Mouse (Mus musculus) kidney, embryonic 16.5 days (tissue): ENCODE measurements at regions not wholly inside any gene's neighbourhood (a gene's known extent, or its start where the extent isn't known, plus 50 kb on each side); places are given as distances from the start of the nearest gene placed in this dataset.

ENCODE experiments used
- ATAC-seq: fragments of 200-750 bp; cut with Nextera tagmentation; 2 replicates; pipeline ENCODE4 v1.8.0; 2017; ENCODE audit warnings: moderate TSS enrichment; ENCODE audit not compliant: low FRiP score, low TSS enrichment
- H3K27ac ChIP-seq: fragments of 300-500 bp; sonication (generic); 2 replicates; pipeline ENCODE4 v1.5.1; 2014; ENCODE audit warnings: low read length
- H3K27me3 ChIP-seq: fragments of 300-500 bp; sonication (generic); 2 replicates; pipeline ENCODE4 v1.6.1; 2014; ENCODE audit warnings: low read length, control low read depth, mixed read lengths; ENCODE audit not compliant: insufficient read depth
- H3K36me3 ChIP-seq: fragments of 300-500 bp; sonication (generic); 2 replicates; pipeline ENCODE4 v1.6.1; 2014; ENCODE audit warnings: low read length, control low read depth, mixed read lengths; ENCODE audit not compliant: insufficient read depth
- H3K4me1 ChIP-seq: fragments of 300-500 bp; sonication (generic); 2 replicates; pipeline ENCODE4 v1.6.1; 2014; ENCODE audit warnings: low read length, control low read depth, mixed read lengths; ENCODE audit not compliant: insufficient read depth
- H3K4me2 ChIP-seq: fragments of 300-500 bp; sonication (generic); replicated peaks from 2 replicates; pipeline ENCODE4 v1.6.1; 2014; ENCODE audit warnings: low read depth, low read length
- H3K4me3 ChIP-seq: fragments of 300-500 bp; sonication (generic); 2 replicates; pipeline ENCODE4 v1.5.1; 2014; ENCODE audit warnings: mild to moderate bottlenecking, low read length
- H3K9ac ChIP-seq: fragments of 300-500 bp; sonication (generic); replicated peaks from 2 replicates; pipeline ENCODE4 v1.6.1; 2014; ENCODE audit warnings: low read length
- H3K9me3 ChIP-seq: fragments of 300-500 bp; sonication (generic); 2 replicates; pipeline ENCODE4 v1.6.1; 2016; ENCODE audit warnings: low read length, control low read depth
- WGBS: fragments of 180-500 bp; shearing (Covaris S2); extraction: QIAGEN DNeasy Blood & Tissue Kit; methylation state at CpG from one replicate; pipeline ENCODE4 v1.1.7; 2014; 5-methylcytosine and 5-hydroxymethylcytosine counted together

GRCm38 (mm10) chr5:119107898-119108297, 547.4 kb downstream of the Med13l start:
- whole genome bisulfite sequencing, result 79% methylated on average over 4 of the region's 4 CpGs
- H3K4me2 ChIP-seq, result no peak overlapping the region

GRCm38 (mm10) chr5:119109501-119109900, 549.0 kb downstream of the Med13l start:
- ATAC-seq, result no peak
- H3K4me1 ChIP-seq, result no peaks in the 10 kb centered on the region
- H3K27ac ChIP-seq, result no peak overlapping the region
- H3K9ac ChIP-seq, result no peak overlapping the region
- H3K36me3 ChIP-seq, result no peaks in the 10 kb centered on the region
- no peak overlapping the region for H3K4me3 ChIP-seq
- no peak overlapping the region for H3K4me2 ChIP-seq
- H3K9me3 ChIP-seq, result no peaks in the 10 kb centered on the region
- no peaks in the 10 kb centered on the region for H3K27me3 ChIP-seq
- 77% methylated on average over 1 of the region's 1 CpGs for WGBS

More at GRCm38 (mm10) chr5:119107898-119108297, 547.4 kb downstream of the Med13l start:
- no peak overlapping the region for H3K27ac ChIP-seq
- H3K9ac ChIP-seq, result no peak overlapping the region
- H3K27me3 ChIP-seq, result no peaks in the 10 kb centered on the region
- no peaks in the 10 kb centered on the region for H3K36me3 ChIP-seq
- H3K9me3 ChIP-seq, result no peaks in the 10 kb centered on the region
- H3K4me1 ChIP-seq, result no peaks in the 10 kb centered on the region
- no peak for ATAC-seq
- H3K4me3 ChIP-seq, result no peak overlapping the region

GRCm38 (mm10) chr5:119114074-119114473, 553.6 kb downstream of the Med13l start:
- no peaks in the 10 kb centered on the region for H3K4me1 ChIP-seq
- WGBS, result 68% methylated on average over 7 of the region's 7 CpGs
- ATAC-seq, result no peak

GRCm38 (mm10) chr5:119125745-119126144, 544.7 kb upstream of the Tbx3 start:
- no peak overlapping the region for H3K9ac ChIP-seq
- no peaks in the 10 kb centered on the region for H3K36me3 ChIP-seq
- no peak overlapping the region for H3K27ac ChIP-seq
- ATAC-seq, result no peak
- WGBS, result 95% methylated on average over 7 of the region's 7 CpGs
- H3K4me3 ChIP-seq, result no peak overlapping the region
- no peak overlapping the region for H3K4me2 ChIP-seq
- no peaks in the 10 kb centered on the region for H3K27me3 ChIP-seq
- H3K4me1 ChIP-seq, result no peaks in the 10 kb centered on the region
- no peaks in the 10 kb centered on the region for H3K9me3 ChIP-seq

More at GRCm38 (mm10) chr5:119114074-119114473, 553.6 kb downstream of the Med13l start:
- Histone ChIP-seq H3K36me3 (no peaks in the 10 kb centered on the region), H3K4me2 (no peak overlapping the region), H3K27ac (no peak overlapping the region), H3K9me3 (no peaks in the 10 kb centered on the region), H3K27me3 (no peaks in the 10 kb centered on the region), H3K4me3 (no peak overlapping the region), H3K9ac (no peak overlapping the region)

- Histone ChIP-seq H3K4me2 (no peak overlapping the region), H3K36me3 (no peaks in the 10 kb centered on the region), H3K4me1 (no peaks in the 10 kb centered on the region), H3K4me3 (no peak overlapping the region), H3K9ac (no peak overlapping the region), H3K9me3 (no peaks in the 10 kb centered on the region), H3K27ac (no peak overlapping the region), H3K27me3 (no peaks in the 10 kb centered on the region)
- ATAC-seq, result no peak
- 89% methylated on average over 7 of the region's 7 CpGs for WGBS
Measured at GRCm38 (mm10) chr5:119130176-119130575, 540.3 kb upstream of the Tbx3 start.

- Histone ChIP-seq H3K4me2 (no peak overlapping the region), H3K27ac (no peak overlapping the region), H3K9ac (no peak overlapping the region), H3K36me3 (no peaks in the 10 kb centered on the region), H3K4me1 (no peaks in the 10 kb centered on the region), H3K9me3 (no peaks in the 10 kb centered on the region), H3K4me3 (no peak overlapping the region), H3K27me3 (no peaks in the 10 kb centered on the region)
- ATAC-seq, result no peak
- 51% methylated on average over 10 of the region's 10 CpGs for WGBS
Measured at GRCm38 (mm10) chr5:119131461-119131860, 539.0 kb upstream of the Tbx3 start.

- Histone ChIP-seq H3K9ac (no peak overlapping the region), H3K27ac (no peak overlapping the region), H3K4me1 (peaks cover 19% of the 10 kb centered on the region), H3K9me3 (no peaks in the 10 kb centered on the region), H3K4me2 (no peak overlapping the region), H3K4me3 (no peak overlapping the region), H3K27me3 (no peaks in the 10 kb centered on the region), H3K36me3 (no peaks in the 10 kb centered on the region)
- ATAC-seq, result no peak
- 41% methylated on average over 13 of the region's 13 CpGs for whole genome bisulfite sequencing
Measured at GRCm38 (mm10) chr5:119133378-119133777, 537.1 kb upstream of the Tbx3 start.

GRCm38 (mm10) chr5:119136916-119137315, 533.6 kb upstream of the Tbx3 start:
- WGBS, result 53% methylated on average over 8 of the region's 8 CpGs
- H3K4me2 ChIP-seq, result peak overlapping the region; percentile 51; the same call in 1 of the 2 replicates
- ATAC-seq, result no peak
- H3K36me3 ChIP-seq, result no peaks in the 10 kb centered on the region
- H3K27ac ChIP-seq, result peak overlapping the region; percentile 77
- H3K4me3 ChIP-seq, result no peak overlapping the region
- H3K9ac ChIP-seq, result no peak overlapping the region
- no peaks in the 10 kb centered on the region for H3K9me3 ChIP-seq
- H3K4me1 ChIP-seq, result peaks cover 29% of the 10 kb centered on the region
- no peaks in the 10 kb centered on the region for H3K27me3 ChIP-seq

GRCm38 (mm10) chr5:119137409-119137808, 533.1 kb upstream of the Tbx3 start:
- 13% methylated on average over 13 of the region's 13 CpGs for WGBS
- peak overlapping the region; percentile 51 for H3K4me2 ChIP-seq
- ATAC-seq, result peak; percentile 32; the same call in 1 of the 2 replicates
- H3K9me3 ChIP-seq, result no peaks in the 10 kb centered on the region
- H3K27ac ChIP-seq, result peak overlapping the region; percentile 77
- peak overlapping the region; percentile 52 for H3K9ac ChIP-seq
- H3K4me3 ChIP-seq, result peak overlapping the region; percentile 35
- peaks cover 29% of the 10 kb centered on the region for H3K4me1 ChIP-seq
- no peaks in the 10 kb centered on the region for H3K27me3 ChIP-seq
- H3K36me3 ChIP-seq, result no peaks in the 10 kb centered on the region

- Histone ChIP-seq H3K27ac (peak overlapping the region; percentile 77), H3K9me3 (no peaks in the 10 kb centered on the region), H3K9ac (peak overlapping the region; percentile 52), H3K27me3 (no peaks in the 10 kb centered on the region), H3K4me2 (peak overlapping the region; percentile 51), H3K36me3 (no peaks in the 10 kb centered on the region), H3K4me1 (peaks cover 29% of the 10 kb centered on the region), H3K4me3 (peak overlapping the region; percentile 35)
- 23% methylated on average over 10 of the region's 10 CpGs for WGBS
- peak; percentile 24; the same call in 1 of the 2 replicates for ATAC-seq
Measured at GRCm38 (mm10) chr5:119137821-119138221, 532.6 kb upstream of the Tbx3 start.
